Mouse (Mus musculus) limb, embryonic 11.5 days (tissue): ENCODE results near the gene Eif4g3. TPM values are rescaled to one million over a fixed set of nuclear protein-coding genes. Genes with fewer than 3 reads are reported as not detected.

ENCODE experiments used
- ATAC-seq: fragments of 200-750 bp; cut with Nextera tagmentation; 2 replicates; pipeline ENCODE4 v1.8.0; 2017; ENCODE audit warnings: low read depth; ENCODE audit not compliant: insufficient number of reproducible peaks, low FRiP score, low TSS enrichment
- DNase-seq: peaks from one replicate; pipeline ENCODE4 v3.0.0-alpha.2; 2015; ENCODE audit warnings: low spot score
- H3K27ac ChIP-seq: fragments of 300-500 bp; sonication (generic); replicated peaks from 2 replicates; pipeline ENCODE4 v1.5.1; 2014; ENCODE audit warnings: low read depth, mild to moderate bottlenecking, low read length
- H3K27me3 ChIP-seq: fragments of 300-500 bp; sonication (generic); 2 replicates; pipeline ENCODE4 v1.6.1; 2014; ENCODE audit warnings: mild to moderate bottlenecking, low read length, mixed read lengths; ENCODE audit not compliant: control insufficient read depth, insufficient read depth
- H3K36me3 ChIP-seq: fragments of 300-500 bp; sonication (generic); 2 replicates; pipeline ENCODE4 v1.6.1; 2014; ENCODE audit warnings: mild to moderate bottlenecking, low read length, moderate library complexity, mixed read lengths; ENCODE audit not compliant: control insufficient read depth, insufficient read depth
- H3K4me1 ChIP-seq: fragments of 300-500 bp; sonication (generic); 2 replicates; pipeline ENCODE4 v1.6.1; 2014; ENCODE audit warnings: low read length, mixed read lengths; ENCODE audit not compliant: control insufficient read depth, insufficient read depth
- H3K4me2 ChIP-seq: fragments of 300-500 bp; sonication (generic); 2 replicates; pipeline ENCODE4 v1.6.1; 2014; ENCODE audit warnings: low read depth, mild to moderate bottlenecking, moderate library complexity; ENCODE audit not compliant: severe bottlenecking
- H3K4me3 ChIP-seq: fragments of 300-500 bp; sonication (generic); 2 replicates; pipeline ENCODE4 v1.5.1; 2014; ENCODE audit warnings: low read depth, low read length
- H3K9ac ChIP-seq: fragments of 300-500 bp; sonication (generic); 2 replicates; pipeline ENCODE4 v1.6.1; 2014; ENCODE audit warnings: mild to moderate bottlenecking, low read length
- H3K9me3 ChIP-seq: fragments of 300-500 bp; sonication (generic); 2 replicates; pipeline ENCODE4 v1.6.1; 2016; ENCODE audit warnings: low read length; ENCODE audit not compliant: control insufficient read depth
- WGBS: fragments of 180-500 bp; shearing (Covaris S2); extraction: QIAGEN DNeasy Blood & Tissue Kit; methylation state at CpG from one replicate; pipeline ENCODE4 v1.1.7; 2014; 5-methylcytosine and 5-hydroxymethylcytosine counted together
- polyA plus RNA-seq: library from polyadenylated mRNA; unstranded; fragments of >200 nt; fragmentation: Nextera tagmentation; extraction: Ambion mirVana; gene quantifications from 2 replicates; pipeline ENCODE4 v1.2.1, GENCODE M21; 2014

Eif4g3 gene
- polyA plus RNA-seq, 1 experiment from 2014 or later: 45.5 TPM

GRCm38 (mm10) chr4:138073531-138073930 is 80.7 kb downstream of the Eif4g3 start:
- DNase-seq: no peak
- no peaks in the 10 kb centered on the region for H3K4me1 ChIP-seq
- H3K4me2 ChIP-seq: no peak overlapping the region
- no peaks in the 10 kb centered on the region for H3K27me3 ChIP-seq
- no peaks in the 10 kb centered on the region; the same call in 1 of the 2 replicates for H3K36me3 ChIP-seq
- no peak for ATAC-seq
- no peak overlapping the region for H3K4me3 ChIP-seq
- 90% methylated on average over 7 of the region's 7 CpGs for WGBS
- H3K27ac ChIP-seq: no peak overlapping the region
- no peaks in the 10 kb centered on the region for H3K9me3 ChIP-seq
- H3K9ac ChIP-seq: no peak overlapping the region

DNA sequence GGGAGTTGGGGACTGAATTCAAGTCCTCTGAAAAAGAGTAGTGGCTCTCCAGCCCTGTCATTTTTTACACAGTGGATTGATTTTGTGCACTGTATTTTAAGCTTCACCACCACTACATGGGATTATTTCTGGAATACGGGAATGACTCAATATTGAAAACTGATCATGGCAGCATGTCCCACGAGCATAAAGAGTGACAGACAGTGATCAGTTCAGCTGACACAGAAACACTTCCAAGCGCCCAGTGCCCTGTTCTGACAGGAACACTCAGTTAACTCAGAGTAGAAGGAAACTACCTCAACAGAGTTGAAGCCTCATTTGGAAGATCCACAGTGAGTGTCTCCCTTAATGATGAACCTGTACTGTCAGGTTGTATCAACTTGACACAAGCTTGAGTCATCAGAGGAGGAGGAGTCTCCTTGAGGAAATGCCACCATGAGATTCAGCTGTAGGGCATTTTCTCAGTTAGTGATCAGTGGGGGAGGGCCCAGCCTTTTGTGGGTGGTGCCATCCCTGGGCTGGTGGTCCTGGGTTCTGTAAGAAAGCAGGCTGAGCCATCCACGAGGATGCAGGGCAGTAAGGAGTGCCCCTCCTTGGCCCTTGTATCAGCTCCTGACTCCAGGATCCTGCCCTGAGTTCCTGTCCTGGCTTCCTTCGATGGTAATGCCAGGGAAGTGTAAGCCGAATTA is 82.2 kb downstream of the Eif4g3 start:
- no peak for DNase-seq
- no peaks in the 10 kb centered on the region; the same call in 1 of the 2 replicates for H3K36me3 ChIP-seq

GRCm38 (mm10) chr4:138077663-138078295 is 85.0 kb downstream of the Eif4g3 start:
- DNase-seq (no peak), ATAC-seq (no peak)
- Histone ChIP-seq H3K4me3 (no peak overlapping the region), H3K9me3 (no peaks in the 10 kb centered on the region), H3K4me2 (no peak overlapping the region), H3K36me3 (no peaks in the 10 kb centered on the region; the same call in 1 of the 2 replicates), H3K27ac (no peak overlapping the region), H3K27me3 (no peaks in the 10 kb centered on the region), H3K9ac (no peak overlapping the region), H3K4me1 (no peaks in the 10 kb centered on the region)
- 93% methylated on average over 3 of the region's 3 CpGs for WGBS

More for the DNA sequence above, 82.2 kb downstream of the Eif4g3 start:
- Histone ChIP-seq H3K27me3 (no peaks in the 10 kb centered on the region), H3K9ac (no peak overlapping the region), H3K9me3 (no peaks in the 10 kb centered on the region), H3K4me1 (no peaks in the 10 kb centered on the region), H3K4me2 (no peak overlapping the region), H3K27ac (no peak overlapping the region), H3K4me3 (no peak overlapping the region)
- 72% methylated on average over 6 of the region's 6 CpGs for WGBS
- no peak for ATAC-seq

DNA sequence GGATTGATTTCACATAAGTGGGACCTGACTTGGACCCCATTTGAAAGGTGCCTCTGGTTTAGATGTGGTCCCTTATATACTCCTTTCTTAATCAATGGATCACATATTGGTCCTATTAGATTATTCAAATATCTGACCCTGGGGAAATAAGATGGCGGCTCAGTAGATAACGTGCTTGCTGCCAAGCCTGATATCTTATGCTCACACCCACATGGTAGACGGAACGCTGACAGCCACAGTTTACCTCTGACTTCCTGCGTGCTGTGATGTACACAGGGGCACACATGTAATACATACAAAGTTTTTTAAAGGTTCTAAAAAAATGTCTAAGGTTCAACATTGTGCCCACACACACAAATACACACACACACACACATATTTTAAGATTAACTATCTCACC is 86.4 kb downstream of the Eif4g3 start:
- no peak for DNase-seq
- ATAC-seq: no peak
- H3K9me3 ChIP-seq: no peaks in the 10 kb centered on the region
- no peak overlapping the region for H3K27ac ChIP-seq
- WGBS: 96% methylated on average over 5 of the region's 5 CpGs
- H3K27me3 ChIP-seq: no peaks in the 10 kb centered on the region
- peaks cover 3% of the 10 kb centered on the region for H3K36me3 ChIP-seq
- no peak overlapping the region for H3K4me2 ChIP-seq
- H3K9ac ChIP-seq: no peak overlapping the region
- no peaks in the 10 kb centered on the region for H3K4me1 ChIP-seq
- no peak overlapping the region for H3K4me3 ChIP-seq

DNA sequence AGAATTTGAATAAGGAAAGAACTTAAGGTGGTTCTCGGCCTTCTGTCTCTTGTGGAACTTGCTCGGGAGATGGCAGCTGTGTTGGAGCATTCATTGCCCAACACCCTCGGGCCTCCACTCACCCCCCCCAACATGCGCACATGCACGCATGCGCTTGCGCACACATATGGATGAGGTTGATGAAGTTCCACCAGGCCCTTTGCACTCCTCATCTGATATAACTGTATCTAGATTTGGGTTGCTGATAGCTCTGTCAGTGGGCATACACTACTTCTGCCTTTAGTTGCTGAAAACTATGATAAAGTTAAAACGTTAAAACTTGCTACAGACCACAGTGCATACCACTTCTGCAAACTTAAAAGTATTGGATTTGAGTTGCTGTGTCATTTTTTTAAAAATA is 89.6 kb downstream of the Eif4g3 start:
- ATAC-seq: no peak
- WGBS: 95% methylated on average over 8 of the region's 8 CpGs

GRCm38 (mm10) chr4:138084103-138084502 is 91.3 kb downstream of the Eif4g3 start:
- peaks cover 8% of the 10 kb centered on the region; the same call in 1 of the 2 replicates for H3K36me3 ChIP-seq
- no peaks in the 10 kb centered on the region for H3K4me1 ChIP-seq
- 92% methylated on average over 8 of the region's 8 CpGs for WGBS
- no peak overlapping the region for H3K4me3 ChIP-seq
- ATAC-seq (no peak), DNase-seq (no peak)
- H3K27ac ChIP-seq: no peak overlapping the region
- H3K27me3 ChIP-seq: no peaks in the 10 kb centered on the region
- no peak overlapping the region for H3K9ac ChIP-seq
- H3K4me2 ChIP-seq: no peak overlapping the region
- H3K9me3 ChIP-seq: no peaks in the 10 kb centered on the region

More for the DNA sequence above, 89.6 kb downstream of the Eif4g3 start:
- Histone ChIP-seq H3K27me3 (no peaks in the 10 kb centered on the region), H3K4me2 (no peak overlapping the region), H3K9me3 (no peaks in the 10 kb centered on the region), H3K9ac (no peak overlapping the region), H3K27ac (no peak overlapping the region), H3K4me1 (no peaks in the 10 kb centered on the region), H3K36me3 (peaks cover 8% of the 10 kb centered on the region), H3K4me3 (no peak overlapping the region)
- DNase-seq: no peak

GRCm38 (mm10) chr4:138084851-138085573 is 92.2 kb downstream of the Eif4g3 start:
- Histone ChIP-seq H3K4me3 (no peak overlapping the region), H3K4me2 (no peak overlapping the region), H3K4me1 (no peaks in the 10 kb centered on the region), H3K9ac (no peak overlapping the region), H3K27ac (no peak overlapping the region), H3K9me3 (no peaks in the 10 kb centered on the region), H3K36me3 (peaks cover 11% of the 10 kb centered on the region), H3K27me3 (no peaks in the 10 kb centered on the region)
- 94% methylated on average over 13 of the region's 13 CpGs for WGBS
- DNase-seq (no peak), ATAC-seq (no peak)

- Histone ChIP-seq H3K4me1 (no peaks in the 10 kb centered on the region), H3K36me3 (peaks cover 12% of the 10 kb centered on the region), H3K27ac (no peak overlapping the region), H3K9me3 (no peaks in the 10 kb centered on the region), H3K27me3 (no peaks in the 10 kb centered on the region), H3K9ac (no peak overlapping the region), H3K4me2 (no peak overlapping the region), H3K4me3 (no peak overlapping the region)
- DNase-seq: no peak
- no peak for ATAC-seq
- WGBS: 94% methylated on average over 5 of the region's 5 CpGs
These were observed 94.1 kb downstream of the Eif4g3 start for GRCm38 (mm10) chr4:138086949-138087348.
